Mouse (Mus musculus): ENCODE results near the gene Olfr1153.

GRCm38 (mm10) chr2:87855562-87855961 lies 39.2 kb upstream of the Olfr1153 start, which contains the start of gene Olfr1151:
- no peak for TF ChIP-seq ZC3H11A (IDR thresholded peaks at IDR 0.05; ENCODE audit: borderline replicate concordance, low read depth, low read length)
- no peak for TF ChIP-seq ZNF384 (IDR thresholded peaks at IDR 0.05; ENCODE audit: low read depth, low read length)
- TF ChIP-seq MAFK (IDR thresholded peaks at IDR 0.05; ENCODE audit: insufficient read depth, low read depth, low read length): no peak
- TF ChIP-seq HCFC1 (IDR thresholded peaks at IDR 0.05; ENCODE audit: borderline replicate concordance, insufficient read depth, low read length): no peak
